Mouse (Mus musculus) stomach, postnatal 0 days (tissue): ENCODE results near the gene Tapbp. TPM values are rescaled to one million over a fixed set of nuclear protein-coding genes. Genes with fewer than 3 reads are reported as not detected.
"Not testable (repeated sequence)": the region's sequence is repeated elsewhere in the genome, so short reads cannot be mapped to it uniquely, and the experiment has no call there.

ENCODE experiments used
- ATAC-seq: fragments of 200-750 bp; cut with Nextera tagmentation; 2 replicates; pipeline ENCODE4 v1.8.0; 2017; ENCODE audit not compliant: low FRiP score, low TSS enrichment
- DNase-seq: peaks from one replicate; pipeline ENCODE4 v3.0.0-alpha.2; 2016; ENCODE audit warnings: low spot score
- H3K27ac ChIP-seq: fragments of 300-500 bp; sonication (generic); replicated peaks from 2 replicates; pipeline ENCODE4 v1.5.1; 2014; ENCODE audit warnings: mild to moderate bottlenecking, control low read depth
- H3K27me3 ChIP-seq: fragments of 300-500 bp; sonication (generic); 2 replicates; pipeline ENCODE4 v1.6.1; 2014; ENCODE audit warnings: low read length; ENCODE audit not compliant: control insufficient read depth, insufficient read depth
- H3K36me3 ChIP-seq: fragments of 300-500 bp; sonication (generic); 2 replicates; pipeline ENCODE4 v1.6.1; 2014; ENCODE audit warnings: low read length, mixed read lengths; ENCODE audit not compliant: control insufficient read depth, insufficient read depth
- H3K4me1 ChIP-seq: fragments of 300-500 bp; sonication (generic); replicated peaks from 2 replicates; pipeline ENCODE4 v1.6.1; 2014; ENCODE audit warnings: antibody characterized with exemption; ENCODE audit not compliant: control insufficient read depth, insufficient read depth
- H3K4me2 ChIP-seq: fragments of 300-500 bp; sonication (generic); replicated peaks from 2 replicates; pipeline ENCODE4 v1.6.1; 2014; ENCODE audit warnings: low read depth, mild to moderate bottlenecking, control low read depth, moderate library complexity
- H3K4me3 ChIP-seq: fragments of 300-500 bp; sonication (generic); 2 replicates; pipeline ENCODE4 v1.5.1; 2014; ENCODE audit warnings: low read depth, low read length, control low read depth
- H3K9ac ChIP-seq: fragments of 300-500 bp; sonication (generic); 2 replicates; pipeline ENCODE4 v1.6.1; 2014; ENCODE audit warnings: mild to moderate bottlenecking, low read length, control low read depth, mixed read lengths
- H3K9me3 ChIP-seq: fragments of 300-500 bp; sonication (generic); 2 replicates; pipeline ENCODE4 v1.6.1; 2016; ENCODE audit warnings: low read length; ENCODE audit not compliant: control insufficient read depth
- CTCF ChIP-seq: IDR thresholded peaks from 2 replicates; pipeline ENCODE4 v1.5.1; 2016; ENCODE audit warnings: antibody characterized with exemption, low read depth, mild to moderate bottlenecking, moderate library complexity
- EP300 ChIP-seq: optimal IDR thresholded peaks from 2 replicates; pipeline ENCODE3; 2016; ENCODE audit warnings: antibody characterized with exemption
- WGBS: fragments of 180-500 bp; shearing (Covaris S2); extraction: QIAGEN DNeasy Blood & Tissue Kit; methylation state at CpG from one replicate; pipeline ENCODE4 v1.1.7; 2014; 5-methylcytosine and 5-hydroxymethylcytosine counted together
- polyA plus RNA-seq: library from polyadenylated mRNA; unstranded; fragments of >200 nt; fragmentation: Nextera tagmentation; extraction: Ambion mirVana; gene quantifications from 2 replicates; pipeline ENCODE4 v1.2.1, GENCODE M21; 2015

The Tapbp gene
- polyA plus RNA-seq, 1 experiment from 2014 or later: 63.7 TPM

GRCm38 (mm10) chr17:33948090-33948904 is 32.6 kb downstream of the Tapbp start:
- Histone ChIP-seq H3K9ac (no peak overlapping the region), H3K4me1 (peaks cover 4% of the 10 kb centered on the region), H3K36me3 (peaks cover 16% of the 10 kb centered on the region), H3K9me3 (no peaks in the 10 kb centered on the region), H3K27ac (no peak overlapping the region; the same call in 1 of the 2 replicates), H3K4me2 (no peak overlapping the region; the same call in 1 of the 2 replicates), H3K27me3 (no peaks in the 10 kb centered on the region), H3K4me3 (no peak overlapping the region)
- WGBS: 82% methylated on average over 22 of the region's 22 CpGs
- ATAC-seq (no peak; the same call in 1 of the 2 replicates), DNase-seq (no peak)
- no peak for TF ChIP-seq CTCF
- no peak for TF ChIP-seq EP300

- Histone ChIP-seq H3K4me1 (peaks cover 4% of the 10 kb centered on the region), H3K9me3 (no peaks in the 10 kb centered on the region), H3K36me3 (peaks cover 16% of the 10 kb centered on the region), H3K4me2 (peak overlapping the region; percentile 87; the same call in 1 of the 2 replicates), H3K9ac (no peak overlapping the region), H3K27me3 (no peaks in the 10 kb centered on the region), H3K4me3 (no peak overlapping the region), H3K27ac (peak overlapping the region; percentile 56; the same call in 1 of the 2 replicates)
- ATAC-seq: peak; percentile 72
- DNase-seq: peak; percentile 78
- TF ChIP-seq EP300: no peak
- no peak for TF ChIP-seq CTCF
- 75% methylated on average over 19 of the region's 19 CpGs for WGBS
Observed at GRCm38 (mm10) chr17:33948905-33949537, 33.3 kb downstream of the Tapbp start.

GRCm38 (mm10) chr17:33950131-33950625 is 34.5 kb downstream of the Tapbp start:
- Histone ChIP-seq H3K9ac (peak overlapping the region; percentile 72), H3K4me3 (peak overlapping the region; percentile 50), H3K4me2 (peak overlapping the region; percentile 87), H3K9me3 (no peaks in the 10 kb centered on the region), H3K27me3 (no peaks in the 10 kb centered on the region), H3K36me3 (peaks cover 13% of the 10 kb centered on the region), H3K27ac (peak overlapping the region; percentile 94), H3K4me1 (peaks cover 6% of the 10 kb centered on the region)
- no peak for ATAC-seq
- WGBS: 72% methylated on average over 10 of the region's 10 CpGs
- TF ChIP-seq EP300 (no peak), CTCF (no peak)
- no peak for DNase-seq

GRCm38 (mm10) chr17:33951021-33951946 is 35.6 kb downstream of the Tapbp start, which contains the start of gene B3galt4:
Gene B3galt4 (minus strand): TSS chr17:33951488.
- no peaks in the 10 kb centered on the region for H3K9me3 ChIP-seq
- WGBS: under 1% methylated on average over 40 of the region's 45 CpGs
- peaks cover 13% of the 10 kb centered on the region for H3K36me3 ChIP-seq
- peak within 1 kb of the TSS; percentile 72 for H3K9ac ChIP-seq
- peak; percentile 91 for DNase-seq
- peak within 1 kb of the TSS; percentile 87 for H3K4me2 ChIP-seq
- H3K4me3 ChIP-seq: peak within 1 kb of the TSS; percentile 50
- H3K27me3 ChIP-seq: no peaks in the 10 kb centered on the region
- ATAC-seq: peak; percentile 72
- peaks cover 6% of the 10 kb centered on the region for H3K4me1 ChIP-seq
- no peak for TF ChIP-seq EP300
- peak; percentile 13 for TF ChIP-seq CTCF
- peak within 1 kb of the TSS; percentile 94 for H3K27ac ChIP-seq

GRCm38 (mm10) chr17:33952015-33952414 is 36.3 kb downstream of the Tapbp start:
- 69% methylated on average over 13 of the region's 13 CpGs for WGBS
- Histone ChIP-seq H3K9ac (0 out of 2 replicates have a peak overlapping the region, but pooled peaks have one; percentile 72), H3K27ac (peak overlapping the region; percentile 94), H3K4me3 (peak overlapping the region; percentile 50; the same call in 1 of the 2 replicates), H3K4me2 (peak overlapping the region; percentile 87), H3K36me3 (peaks cover 13% of the 10 kb centered on the region)
- not testable (repeated sequence) for DNase-seq, ATAC-seq, H3K4me1 ChIP-seq, H3K27me3 ChIP-seq, H3K9me3 ChIP-seq
